Mouse (Mus musculus) cerebellum, adult 9-10 months (tissue): ENCODE measurements around the gene Cdh23.

Source experiments
- DNase-seq: peaks from one replicate; pipeline ENCODE4 v3.0.0; 2022

The Cdh23 gene

GRCm38 (mm10) chr10:60394936-60395335 is 301.4 kb downstream of the Cdh23 start:
- DNase-seq: no peak

DNA sequence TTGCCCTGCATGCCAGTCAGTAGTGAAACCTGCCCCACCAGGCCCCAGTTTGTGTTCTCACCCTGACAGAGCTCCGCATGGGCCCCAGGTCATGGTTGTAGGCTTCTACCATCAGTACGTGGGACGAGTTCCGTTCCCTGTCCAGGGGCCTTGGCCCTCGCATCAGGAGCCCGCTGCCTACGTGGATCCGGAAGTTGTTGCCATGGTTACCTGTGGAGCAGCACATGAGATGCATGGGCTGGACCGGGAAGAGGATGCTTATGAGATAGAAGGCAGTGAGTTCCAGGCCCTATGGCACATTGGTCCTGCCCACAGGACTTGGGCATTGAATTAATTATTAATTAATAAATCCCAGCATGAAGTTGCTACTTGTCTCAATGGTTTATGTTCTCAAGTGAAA is 304.6 kb downstream of the Cdh23 start:
- no peak for DNase-seq

GRCm38 (mm10) chr10:60390904-60391420 is 305.3 kb downstream of the Cdh23 start:
- DNase-seq: no peak

DNA sequence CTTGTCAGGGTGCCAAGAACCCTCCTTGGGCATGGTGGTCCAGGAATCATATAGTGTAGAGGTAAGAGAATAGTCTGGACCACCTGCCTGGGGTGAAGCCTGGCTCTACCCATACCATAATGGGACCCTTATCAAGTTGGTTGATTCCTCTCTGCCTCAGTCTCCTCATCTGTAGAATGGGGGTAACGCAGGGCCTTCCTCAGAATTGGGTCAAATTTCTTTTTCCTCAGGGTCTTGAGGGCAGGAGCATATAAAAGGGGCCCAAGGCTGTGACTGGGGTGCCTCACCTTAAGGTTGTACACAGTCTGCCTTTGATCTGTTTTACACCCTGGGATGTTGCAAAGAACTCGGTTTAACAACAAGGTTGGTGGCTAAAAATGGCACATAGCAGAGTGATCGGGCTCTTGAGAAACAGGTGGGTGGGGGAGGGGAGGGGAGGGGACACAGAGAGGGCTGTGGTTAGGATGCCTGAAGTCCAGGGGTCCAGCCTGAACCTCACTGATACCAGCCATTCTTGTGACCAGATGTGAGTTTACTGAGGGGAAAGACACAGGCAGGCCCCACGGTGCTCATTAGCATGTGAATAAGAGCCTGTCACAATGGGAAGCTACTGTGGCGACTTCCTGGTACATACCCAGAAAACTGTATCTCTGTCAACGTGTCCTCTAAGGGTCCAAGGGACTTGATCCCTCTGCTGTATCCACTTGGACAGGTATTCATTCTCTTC is 305.9 kb downstream of the Cdh23 start:
- DNase-seq: no peak

DNA sequence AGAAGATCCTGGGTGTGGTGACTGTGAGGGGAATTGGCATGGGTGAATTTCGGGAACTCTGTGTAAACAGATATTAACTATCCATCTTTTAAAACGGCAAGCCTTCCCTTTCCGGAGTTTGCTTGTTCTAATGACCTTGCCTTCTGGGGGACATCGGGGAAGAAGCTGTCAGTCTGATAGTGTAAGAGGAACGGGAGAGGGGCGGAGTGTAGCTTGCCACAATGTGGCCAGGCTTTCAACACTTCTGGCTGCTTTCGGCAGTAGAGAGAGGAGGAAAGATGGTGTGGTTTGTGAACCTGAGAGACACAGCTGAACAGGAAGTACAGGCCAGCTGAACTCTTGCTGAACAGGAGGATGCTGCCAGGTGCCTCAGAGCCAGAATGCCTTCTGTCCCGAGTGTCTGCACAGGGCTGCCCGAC is 306.8 kb downstream of the Cdh23 start:
- DNase-seq: no peak

DNA sequence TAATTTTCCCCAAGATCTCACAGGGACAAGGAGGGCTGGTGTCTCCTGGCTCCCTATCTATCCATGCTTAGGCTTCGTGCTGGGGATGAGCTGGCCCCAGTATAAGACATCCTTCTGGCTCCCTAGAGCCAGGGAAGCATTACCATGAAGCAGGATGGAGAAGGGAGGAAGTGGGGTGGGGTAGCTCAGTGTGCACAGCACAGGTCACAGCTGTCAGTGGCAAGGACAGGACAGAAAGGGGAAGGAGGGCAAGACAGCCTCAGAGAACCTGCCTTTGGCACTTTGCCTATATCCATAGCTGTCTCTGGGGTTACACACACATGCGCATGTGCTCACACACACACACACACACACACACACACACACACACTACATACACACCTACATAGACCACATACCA is 308.0 kb downstream of the Cdh23 start:
- no peak for DNase-seq

DNA sequence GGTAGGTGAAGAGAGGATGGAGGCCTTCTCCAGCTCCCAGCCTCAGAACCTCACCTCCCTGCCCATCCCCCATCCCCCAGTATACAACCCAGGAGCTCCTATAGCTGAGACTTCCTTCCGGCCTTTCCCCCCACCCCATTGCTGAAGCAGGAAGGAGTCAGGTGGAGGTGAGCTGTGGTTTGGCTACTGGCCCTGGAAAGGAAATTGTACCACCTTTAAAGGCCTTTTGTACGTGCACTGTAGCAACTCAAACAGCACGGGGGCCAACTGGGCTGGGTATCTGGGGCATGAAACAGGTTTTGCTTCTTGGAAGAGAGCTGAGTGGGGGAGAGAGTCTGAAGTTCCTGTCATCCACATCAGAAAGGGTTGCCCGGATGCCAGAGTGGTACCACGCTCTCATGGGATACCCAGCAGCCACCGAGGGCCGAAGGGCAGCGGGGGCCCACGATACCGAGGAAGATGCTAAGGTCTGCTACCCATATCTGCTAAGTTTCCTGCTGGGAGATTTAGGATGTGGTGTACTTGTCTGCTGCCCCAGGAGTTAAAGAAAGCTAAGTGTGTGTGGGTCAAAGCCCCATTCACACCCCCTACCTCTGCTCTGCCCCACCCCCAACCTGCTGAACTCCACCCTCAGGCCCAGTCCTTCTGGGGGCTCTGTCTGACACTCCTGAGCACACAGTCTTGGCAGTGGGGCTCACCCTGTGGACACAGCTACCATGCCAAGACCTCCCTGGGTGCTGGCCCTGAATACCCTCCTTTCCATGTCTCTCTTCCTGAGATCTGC is 315.0 kb downstream of the Cdh23 start:
- DNase-seq: no peak

- no peak for DNase-seq
These were observed 316.1 kb downstream of the Cdh23 start for GRCm38 (mm10) chr10:60380229-60380628.

DNA sequence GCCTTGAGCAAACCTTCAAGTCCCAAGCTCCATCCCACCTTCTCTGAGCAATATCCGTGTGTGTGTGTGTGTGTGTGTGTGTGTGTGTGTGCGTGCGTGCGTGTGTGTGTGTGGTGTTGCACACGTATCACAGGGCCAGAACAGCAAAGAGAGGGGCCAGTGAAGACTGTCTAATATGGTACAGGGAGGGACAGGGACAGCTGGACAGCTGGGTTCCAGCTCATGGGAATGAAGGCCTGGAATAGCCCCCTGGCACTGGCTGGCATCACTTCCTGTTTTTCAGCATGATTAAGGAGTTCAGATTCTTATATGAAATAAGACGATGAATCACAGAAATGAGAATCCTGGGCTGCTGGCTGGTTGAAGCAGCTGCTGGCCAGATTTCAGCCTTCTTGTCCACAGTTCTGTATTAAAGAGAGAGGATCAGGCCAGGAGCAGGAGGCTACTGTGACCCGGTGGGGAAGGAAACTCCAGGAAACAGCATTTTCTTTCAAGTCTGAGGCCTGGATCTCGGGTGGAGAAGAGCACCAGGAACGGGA is 316.8 kb downstream of the Cdh23 start:
- no peak for DNase-seq

- DNase-seq: no peak
These were observed 319.6 kb downstream of the Cdh23 start for GRCm38 (mm10) chr10:60376704-60377103.

DNA sequence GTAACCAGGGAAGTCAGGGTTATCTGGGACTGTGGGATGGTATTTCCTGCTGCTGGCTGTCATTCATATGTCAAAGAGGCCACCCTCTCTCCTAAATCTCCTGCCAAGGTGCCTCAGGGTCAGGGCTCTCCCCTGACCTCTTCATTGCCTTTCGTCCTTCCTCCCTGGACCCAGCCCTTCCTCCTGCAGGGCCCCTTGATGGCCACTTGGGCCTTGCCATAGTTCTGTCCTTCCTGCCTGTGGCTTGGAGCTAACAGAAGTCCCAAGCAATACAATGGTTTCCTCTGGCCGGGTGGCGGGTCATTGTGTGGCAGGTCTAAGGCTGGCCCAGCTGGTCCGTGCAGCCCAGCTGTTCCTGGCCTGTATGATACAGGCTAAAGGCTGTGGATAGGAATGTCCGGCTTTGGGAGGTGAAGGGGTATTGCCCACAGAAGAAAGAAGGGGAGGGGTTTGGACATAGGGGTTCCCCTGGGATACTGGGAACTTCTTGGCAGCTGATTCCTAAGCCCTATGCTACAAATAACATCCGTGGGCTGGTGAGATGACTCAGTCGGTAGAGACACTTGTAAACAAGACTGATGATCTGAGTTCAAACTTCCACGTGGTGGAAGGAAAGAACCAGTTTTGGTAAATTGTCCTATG is 322.2 kb downstream of the Cdh23 start:
- DNase-seq: no peak

- no peak for DNase-seq
These were observed 322.8 kb downstream of the Cdh23 start for GRCm38 (mm10) chr10:60373543-60373936.

DNA sequence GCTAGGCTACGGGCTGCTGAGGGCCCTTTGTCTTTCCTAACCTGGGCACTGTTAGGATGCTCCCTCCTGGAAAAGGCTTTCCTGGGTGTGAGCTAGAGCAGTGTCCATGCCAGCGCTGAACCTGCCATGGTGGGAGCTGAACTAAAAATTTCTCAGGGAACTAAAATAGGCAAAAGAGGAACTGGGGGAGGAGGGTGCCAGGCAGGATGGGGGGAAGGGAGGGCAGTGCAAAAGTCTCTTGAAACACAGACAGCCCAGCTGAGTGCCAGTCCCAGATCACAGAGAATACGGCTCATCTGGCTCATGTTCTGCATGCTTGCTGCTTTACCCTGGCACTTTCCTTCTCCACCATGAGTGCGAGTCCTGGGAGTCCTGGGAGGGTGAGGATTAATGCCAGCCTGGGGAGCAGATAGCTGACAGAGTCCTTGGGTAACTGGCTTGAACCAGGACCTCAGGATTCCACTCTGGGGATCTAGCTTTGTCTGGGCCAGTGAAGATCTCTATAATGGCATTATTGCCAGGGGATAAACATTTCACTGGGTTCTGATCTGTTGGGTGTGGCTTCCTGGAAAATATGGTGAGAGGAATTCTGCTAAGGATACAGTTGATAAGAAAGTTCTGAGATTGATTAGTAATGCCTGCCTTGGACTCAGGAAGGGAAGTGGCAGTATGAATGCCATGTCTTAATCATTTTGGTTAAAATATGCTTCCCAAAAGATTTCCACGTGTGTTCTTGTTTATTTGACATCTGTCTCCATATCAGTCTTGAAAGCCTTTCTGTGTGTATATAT is 324.5 kb downstream of the Cdh23 start:
- no peak for DNase-seq

GRCm38 (mm10) chr10:60370601-60371061 is 325.7 kb downstream of the Cdh23 start:
- no peak for DNase-seq

DNA sequence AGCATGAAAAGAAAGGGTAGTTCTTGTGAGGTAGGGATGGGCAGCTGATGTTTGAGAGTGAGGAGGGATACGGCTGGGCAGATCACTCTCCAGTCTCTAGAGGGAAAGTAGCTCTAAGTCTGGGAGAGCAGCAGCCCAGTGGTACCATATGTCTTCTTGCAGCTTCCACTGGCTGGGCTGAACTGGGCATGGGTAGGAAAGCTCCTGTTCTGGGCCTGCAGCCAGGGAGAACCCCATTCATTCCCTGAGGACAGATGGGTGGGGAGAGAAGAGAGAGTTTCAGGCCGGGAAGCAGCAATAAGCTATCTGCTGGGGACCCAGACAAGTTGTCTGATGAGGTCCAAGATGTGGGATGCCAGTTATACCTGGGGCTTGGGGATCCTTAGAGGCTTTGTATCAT is 326.2 kb downstream of the Cdh23 start:
- peak; percentile 25 for DNase-seq

GRCm38 (mm10) chr10:60369405-60369804 is 326.9 kb downstream of the Cdh23 start:
- no peak for DNase-seq

GRCm38 (mm10) chr10:60367904-60368303 is 328.4 kb downstream of the Cdh23 start:
- DNase-seq: no peak

GRCm38 (mm10) chr10:60367145-60367544 is 329.1 kb downstream of the Cdh23 start:
- no peak for DNase-seq

GRCm38 (mm10) chr10:60363426-60363825 is 332.9 kb downstream of the Cdh23 start:
- no peak for DNase-seq

- DNase-seq: no peak
These were observed 334.0 kb downstream of the Cdh23 start for GRCm38 (mm10) chr10:60362310-60362628.

GRCm38 (mm10) chr10:60361615-60362309 is 334.5 kb downstream of the Cdh23 start:
- DNase-seq: no peak

DNA sequence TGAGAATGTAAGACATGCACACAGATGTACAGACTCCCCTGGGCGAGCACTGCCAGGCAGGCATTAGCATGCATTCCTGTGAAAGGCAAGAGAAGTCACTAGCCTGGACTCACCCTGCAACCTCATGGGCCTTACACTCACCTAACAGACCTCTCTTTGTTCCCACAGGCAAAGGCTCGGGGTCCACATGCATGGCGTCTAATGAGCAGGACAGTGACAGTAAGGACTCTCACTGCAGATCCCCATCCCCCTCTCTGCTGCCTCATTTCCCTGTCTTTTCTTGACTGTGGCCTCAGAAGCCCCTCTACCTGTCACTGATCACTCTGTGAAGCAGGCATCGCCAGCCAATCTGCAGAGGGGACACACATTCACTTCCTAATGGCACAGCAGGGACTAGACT is 337.5 kb downstream of the Cdh23 start:
- DNase-seq: no peak
